Mouse (Mus musculus) intestine, postnatal 0 days (tissue): ENCODE results near the gene Rgmb. TPM values are rescaled to one million over a fixed set of nuclear protein-coding genes. Genes with fewer than 3 reads are reported as not detected.
A peak's percentile ranks its signal among the peaks of the same experiment; 100 is the strongest.

Experiments used
- ATAC-seq: fragments of 200-750 bp; cut with Nextera tagmentation; 2 replicates; pipeline ENCODE4 v1.8.0; 2017; ENCODE audit warnings: mild to moderate bottlenecking, moderate TSS enrichment, moderate library complexity
- H3K27ac ChIP-seq: fragments of 300-500 bp; sonication (generic); 2 replicates; pipeline ENCODE4 v1.5.1; 2014; ENCODE audit warnings: mild to moderate bottlenecking, low read depth, low read length, moderate library complexity
- H3K27me3 ChIP-seq: fragments of 300-500 bp; sonication (generic); replicated peaks from 2 replicates; pipeline ENCODE4 v1.6.1; 2014; ENCODE audit warnings: low read length, mixed read lengths; ENCODE audit not compliant: control insufficient read depth, insufficient read depth
- H3K36me3 ChIP-seq: fragments of 300-500 bp; sonication (generic); 2 replicates; pipeline ENCODE4 v1.6.1; 2014; ENCODE audit warnings: mild to moderate bottlenecking, moderate library complexity; ENCODE audit not compliant: control insufficient read depth, insufficient read depth
- H3K4me1 ChIP-seq: fragments of 300-500 bp; sonication (generic); replicated peaks from 2 replicates; pipeline ENCODE4 v1.6.1; 2014; ENCODE audit warnings: antibody characterized with exemption, low read length, mixed read lengths; ENCODE audit not compliant: control insufficient read depth, insufficient read depth
- H3K4me2 ChIP-seq: fragments of 300-500 bp; sonication (generic); replicated peaks from 2 replicates; pipeline ENCODE4 v1.6.1; 2014; ENCODE audit warnings: low read depth, mild to moderate bottlenecking, moderate library complexity
- H3K4me3 ChIP-seq: fragments of 300-500 bp; sonication (generic); 2 replicates; pipeline ENCODE4 v1.5.1; 2014; ENCODE audit warnings: low read depth, low read length
- H3K9ac ChIP-seq: fragments of 300-500 bp; sonication (generic); 2 replicates; pipeline ENCODE4 v1.6.1; 2014; ENCODE audit warnings: mild to moderate bottlenecking, low read depth, low read length
- H3K9me3 ChIP-seq: fragments of 300-500 bp; sonication (generic); 2 replicates; pipeline ENCODE4 v1.6.1; 2016; ENCODE audit warnings: mixed run types; ENCODE audit not compliant: control insufficient read depth
- CTCF ChIP-seq: sonication (generic); IDR thresholded peaks from 2 replicates; pipeline ENCODE4 v1.5.1; 2016; ENCODE audit warnings: low read depth, mild to moderate bottlenecking, control low read depth, antibody characterized with exemption, moderate library complexity
- WGBS: fragments of 180-500 bp; shearing (Covaris S2); extraction: QIAGEN DNeasy Blood & Tissue Kit; methylation state at CpG from one replicate; pipeline ENCODE4 v1.1.7; 2014; 5-methylcytosine and 5-hydroxymethylcytosine counted together
- polyA plus RNA-seq: library from polyadenylated mRNA; unstranded; fragments of >200 nt; fragmentation: Nextera tagmentation; extraction: Ambion mirVana; gene quantifications from 2 replicates; pipeline ENCODE4 v1.2.1, GENCODE M21; 2015

The Rgmb gene
- polyA plus RNA-seq, 1 experiment from 2014 or later = 27.7 TPM

- Histone ChIP-seq H3K4me3 (peak overlapping the region; percentile 61), H3K27me3 (no peaks in the 10 kb centered on the region), H3K27ac (no peak overlapping the region), H3K9me3 (no peaks in the 10 kb centered on the region), H3K36me3 (no peaks in the 10 kb centered on the region), H3K9ac (no peak overlapping the region), H3K4me1 (no peaks in the 10 kb centered on the region; the same call in 1 of the 2 replicates), H3K4me2 (peak overlapping the region; percentile 96)
- WGBS = 56% methylated on average over 8 of the region's 8 CpGs
- peak; percentile 42; the same call in 1 of the 2 replicates for TF ChIP-seq CTCF
- no peak for ATAC-seq
Observed at GRCm38 (mm10) chr17:15828131-15828917, 2.5 kb downstream of the Rgmb start.

- under 1% methylated on average over 18 of the region's 18 CpGs for WGBS
- Histone ChIP-seq H3K9me3 (no peaks in the 10 kb centered on the region), H3K27ac (peak overlapping the region; percentile 94), H3K27me3 (no peaks in the 10 kb centered on the region), H3K4me2 (peak overlapping the region; percentile 92), H3K4me1 (no peaks in the 10 kb centered on the region; the same call in 1 of the 2 replicates), H3K4me3 (peak overlapping the region; percentile 92), H3K9ac (peak overlapping the region; percentile 53), H3K36me3 (no peaks in the 10 kb centered on the region)
- ATAC-seq = no peak; the same call in 1 of the 2 replicates
- TF ChIP-seq CTCF = no peak
Observed at GRCm38 (mm10) chr17:15826928-15827327, 3.9 kb downstream of the Rgmb start.

- Histone ChIP-seq H3K36me3 (no peaks in the 10 kb centered on the region), H3K9me3 (no peaks in the 10 kb centered on the region), H3K4me3 (peak overlapping the region; percentile 92), H3K9ac (peak overlapping the region; percentile 90), H3K27me3 (no peaks in the 10 kb centered on the region), H3K4me1 (no peaks in the 10 kb centered on the region; the same call in 1 of the 2 replicates), H3K4me2 (peak overlapping the region; percentile 92), H3K27ac (peak overlapping the region; percentile 96)
- peak; percentile 19; the same call in 1 of the 2 replicates for TF ChIP-seq CTCF
- WGBS = 0% methylated on average over 26 of the region's 34 CpGs
- ATAC-seq = peak; percentile 97
Observed at GRCm38 (mm10) chr17:15826444-15826909, 4.4 kb downstream of the Rgmb start.

- Histone ChIP-seq H3K4me2 (peak overlapping the region; percentile 92), H3K4me3 (peak overlapping the region; percentile 92), H3K9me3 (no peaks in the 10 kb centered on the region), H3K27ac (peak overlapping the region; percentile 96), H3K9ac (peak overlapping the region; percentile 90), H3K4me1 (no peaks in the 10 kb centered on the region; the same call in 1 of the 2 replicates), H3K36me3 (peaks cover 1% of the 10 kb centered on the region; the same call in 1 of the 2 replicates), H3K27me3 (no peaks in the 10 kb centered on the region)
- WGBS = under 1% methylated on average over 98 of the region's 102 CpGs
- no peak for TF ChIP-seq CTCF
- peak; percentile 60 for ATAC-seq
Observed at GRCm38 (mm10) chr17:15825481-15826396, 5.1 kb downstream of the Rgmb start.

- H3K9me3 ChIP-seq = no peaks in the 10 kb centered on the region
- H3K4me1 ChIP-seq = no peaks in the 10 kb centered on the region; the same call in 1 of the 2 replicates
- 32% methylated on average over 3 of the region's 3 CpGs for WGBS
- TF ChIP-seq CTCF = no peak
- no peaks in the 10 kb centered on the region for H3K27me3 ChIP-seq
- H3K4me2 ChIP-seq = peak overlapping the region; percentile 92
- ATAC-seq = no peak
- no peak overlapping the region for H3K27ac ChIP-seq
- peaks cover 6% of the 10 kb centered on the region; the same call in 1 of the 2 replicates for H3K36me3 ChIP-seq
- peak overlapping the region; percentile 90 for H3K9ac ChIP-seq
- peak overlapping the region; percentile 92 for H3K4me3 ChIP-seq
Observed at GRCm38 (mm10) chr17:15824854-15825253, 6.0 kb downstream of the Rgmb start.
